Comparison of ENCODE assay signal across 11 mouse cellular contexts in the genomic region with DNA sequence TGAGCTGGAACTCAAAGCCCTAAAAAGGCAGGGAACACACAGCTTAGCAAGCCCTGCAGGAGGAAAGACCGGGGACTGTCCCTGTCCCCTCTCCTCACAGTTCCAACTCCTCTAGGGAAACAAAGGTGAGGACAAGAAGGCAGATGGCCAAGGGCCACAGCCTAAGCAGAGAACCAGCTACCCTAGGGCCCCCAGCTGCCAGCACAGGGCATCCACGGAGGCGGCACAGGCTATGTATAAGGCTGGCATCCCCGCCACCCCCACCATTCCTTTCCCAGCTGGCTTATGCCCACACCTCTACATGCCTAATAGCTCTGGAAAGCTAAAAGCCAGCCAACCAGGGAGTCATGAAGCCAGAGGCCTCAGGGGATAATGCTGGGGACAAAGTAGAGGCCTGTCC.
A peak's percentile ranks its signal among the peaks of the same experiment; 100 is the strongest.
DNase-seq lines count a peak whose midpoint lies in the region; ATAC-seq and TF ChIP-seq lines count a peak whose summit lies in the region.
"Had no signal": no experiment of that assay in that cellular context is flagged by ENCODE, and none has a peak within 500 bp of the region (broad histone marks: within the 10 kb centered on the region; RNA-seq: fewer than 3 reads in every experiment).

No protein-coding gene starts in this region.

- ATAC-seq in heart, embryonic 15.5 days (replicated peaks; ENCODE audit: insufficient number of reproducible peaks, insufficient read depth, low FRiP score, low read depth): no peak
- ATAC-seq: midbrain, embryonic 16.5 days had no signal

- H3K4me1 ChIP-seq in heart, embryonic 15.5 days (replicated peaks): peaks cover 100% of the 10 kb centered on the region
- H3K4me1 ChIP-seq in embryonic fibroblast, embryonic 13.5 days (ENCODE audit: control insufficient read depth, insufficient read depth, low read length): peaks cover 38% of the 10 kb centered on the region

- H3K4me2 ChIP-seq in heart, embryonic 15.5 days: peak overlapping the region; percentile 75

- H3K9ac ChIP-seq in heart, embryonic 15.5 days: peak overlapping the region; percentile 26
- H3K9ac ChIP-seq: lung, embryonic 14.5 days had no signal

- no peak overlapping the region for H3K4me3 ChIP-seq in heart, embryonic 15.5 days
- H3K4me3 ChIP-seq in embryonic fibroblast, embryonic 13.5 days (ENCODE audit: insufficient read depth, low read length): no peak overlapping the region

- H3K36me3 ChIP-seq in heart, embryonic 15.5 days: no peaks in the 10 kb centered on the region

- peak; percentile 29 to 61 for DNase-seq in adrenal gland, adult (ENCODE audit: inconsistent age in 2 of 2, low spot score in 1 of 2)
- no peak for DNase-seq in adrenal gland, postnatal 4 days (ENCODE audit: low spot score in 2 of 2)
- no peak for DNase-seq in heart, adult 9 months (ENCODE audit: low spot score in 2 of 2)
- peak; percentile 74 to 88 for DNase-seq in kidney, postnatal 25 days
- no peak for DNase-seq in cerebellum, adult 11 months
- DNase-seq in left cerebral cortex, postnatal 4 days: no peak
- DNase-seq: lung, embryonic 14.5 days; thymus, adult 2 months had no signal

- no peak for TF ChIP-seq CTCF in embryonic fibroblast, embryonic 13.5 days (IDR thresholded peaks at IDR 0.05; ENCODE audit: borderline replicate concordance, insufficient read depth, low read length)

- 69% methylated on average over 4 of the region's 4 CpGs for WGBS in heart, embryonic 15.5 days

- no peak for TF ChIP-seq POLR2A in embryonic fibroblast, embryonic 13.5 days (IDR thresholded peaks at IDR 0.05; ENCODE audit: low read depth, low read length)

- H3K27ac ChIP-seq in heart, embryonic 15.5 days: peak overlapping the region; percentile 93
- H3K27ac ChIP-seq in embryonic fibroblast, embryonic 13.5 days (ENCODE audit: insufficient read depth, low read length): peak overlapping the region; percentile 12; the same call in 1 of the 2 replicates

- no peaks in the 10 kb centered on the region for H3K9me3 ChIP-seq in heart, embryonic 15.5 days (replicated peaks)

- intact Hi-C loops in left cerebral cortex, postnatal 4 days (cut with DNase I): no loop called here

- no peaks in the 10 kb centered on the region for H3K27me3 ChIP-seq in heart, embryonic 15.5 days

Comparison
In these comparisons a context has a peak if more than half of its experiments do, and no peak if none do; other contexts are left out.
1. DNase-seq: peak in adrenal gland, adult (2 of 2) and kidney, postnatal 25 days (2 of 2); none in adrenal gland, postnatal 4 days (0 of 2), heart, adult 9 months (0 of 2), cerebellum, adult 11 months (single experiment) and left cerebral cortex, postnatal 4 days (single experiment).